Mouse (Mus musculus) embryonic fibroblast, embryonic 13.5 days (primary cell): Measurements from ENCODE around the gene Atp4a.

Experiments used
- CTCF ChIP-seq: IDR thresholded peaks from 2 replicates; pipeline ENCODE4 v1.5.1; 2011; ENCODE audit warnings: mild to moderate bottlenecking, control low read depth, low read length, moderate library complexity, borderline replicate concordance; ENCODE audit not compliant: insufficient read depth
- POLR2A ChIP-seq: IDR thresholded peaks from 2 replicates; pipeline ENCODE4 v1.6.1; 2011; ENCODE audit warnings: low read depth, mild to moderate bottlenecking, control low read depth, low read length, moderate library complexity

DNA sequence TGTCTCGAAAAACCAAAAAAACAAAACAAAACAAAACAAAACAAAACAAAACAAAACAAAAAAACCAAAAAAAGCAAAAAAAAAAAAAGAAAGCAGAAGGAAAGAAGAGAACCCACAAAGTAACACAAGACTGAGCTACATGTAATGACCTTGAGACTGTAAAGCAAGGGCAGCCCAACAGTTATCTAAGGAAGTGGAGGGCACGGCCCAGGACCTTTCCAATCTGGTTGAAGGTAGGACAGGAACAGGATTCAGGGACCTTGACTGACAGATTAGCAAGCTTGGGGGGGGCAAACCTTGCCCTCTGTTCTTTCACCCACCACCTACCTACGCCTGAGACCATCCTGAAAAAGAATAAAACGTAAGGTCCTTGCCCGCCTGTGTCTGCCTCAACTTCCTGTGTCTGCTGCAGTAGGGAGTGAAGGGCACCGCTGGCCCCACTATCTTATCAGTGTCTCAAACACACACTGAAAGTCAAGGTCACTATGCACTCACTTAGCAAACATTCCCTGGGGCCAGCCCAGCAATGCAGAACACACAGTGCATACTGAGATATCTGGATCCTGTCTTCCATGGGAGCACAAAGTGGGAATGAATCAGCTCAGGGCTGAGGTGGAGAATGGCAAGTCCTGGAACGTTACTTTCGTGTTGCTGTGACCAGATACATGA lies 5.7 kb upstream of the Atp4a start:
- TF ChIP-seq POLR2A = no peak
- TF ChIP-seq CTCF = no peak
